Mouse (Mus musculus): ENCODE data around the gene Ppfia2. TPM values are rescaled to one million over a fixed set of nuclear protein-coding genes. Genes with fewer than 3 reads are reported as not detected.

Gene Ppfia2
- total and polyA plus RNA-seq, 3 experiments = 0.22 TPM; not detected in 2

DNA sequence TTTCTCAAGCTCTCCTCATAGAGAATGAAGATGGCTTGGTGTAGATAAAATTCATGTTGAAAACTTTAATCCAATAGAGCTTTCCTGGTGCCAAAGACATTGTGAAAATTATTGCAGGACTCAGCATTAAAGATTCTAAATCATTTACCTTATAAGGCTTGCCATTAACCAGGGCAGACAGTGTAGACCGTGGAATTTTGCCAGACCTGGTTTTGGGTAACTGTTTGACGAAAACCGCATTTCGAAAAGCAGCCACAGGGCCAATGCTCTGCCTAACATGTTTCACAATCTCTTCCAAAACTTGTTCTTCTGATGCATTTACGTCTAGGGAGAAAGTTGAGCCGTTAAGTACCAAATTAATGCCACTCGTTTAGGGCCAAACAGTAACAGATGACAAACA lies 466.9 kb downstream of the Ppfia2 start:
- ATAC-seq (ENCODE audit: extremely low read depth, insufficient number of reproducible peaks, low FRiP score, poor library complexity, severe bottlenecking) = no peak
- TF ChIP-seq GATA1 (IDR thresholded peaks at IDR 0.05; ENCODE audit: borderline replicate concordance, low read length) (no peak), TAL1 (conservative IDR thresholded peaks at IDR 0.05; ENCODE audit: low read depth, low read length) (no peak), GATA2 (IDR thresholded peaks at IDR 0.05; ENCODE audit: borderline replicate concordance, low read depth, low read length) (no peak), CTCF (IDR thresholded peaks at IDR 0.05; ENCODE audit: low read depth, low read length) (no peak), POLR2AphosphoS5 (IDR thresholded peaks at IDR 0.05; ENCODE audit: insufficient replicate concordance, low read depth, low read length) (no peak)
- no peaks in the 10 kb centered on the region for H3K4me1 ChIP-seq (ENCODE audit: insufficient read depth, low read depth, low read length)
- H3K4me3 ChIP-seq (ENCODE audit: low read depth, low read length) = no peak overlapping the region
- H3K36me3 ChIP-seq (replicated peaks) = no peaks in the 10 kb centered on the region
- H3K9me3 ChIP-seq (replicated peaks) = peaks cover 6% of the 10 kb centered on the region; the same call in 1 of the 2 replicates
- no peak for DNase-seq (ENCODE audit: low spot score)
- no peaks in the 10 kb centered on the region for H3K27me3 ChIP-seq (ENCODE audit: insufficient read depth, low read length)

DNA sequence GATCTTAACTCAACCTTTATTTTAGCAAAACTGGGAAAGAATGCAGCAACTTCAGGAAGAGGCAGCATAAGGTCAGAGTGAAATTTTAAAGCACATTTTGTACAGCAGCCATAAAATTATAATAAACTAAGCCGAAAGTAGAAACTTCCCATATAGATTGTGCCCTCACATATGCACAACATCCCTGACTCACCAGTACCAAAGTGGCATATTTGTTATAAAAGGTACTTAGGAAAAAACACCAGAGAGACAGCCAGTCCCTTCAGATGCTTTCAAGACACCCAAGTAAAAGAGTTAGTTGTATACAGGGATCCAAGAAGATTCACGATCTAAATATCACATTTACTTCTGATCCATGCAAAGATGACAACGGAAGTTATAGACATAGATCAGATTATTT lies 468.7 kb downstream of the Ppfia2 start:
- TF ChIP-seq TAL1 (conservative IDR thresholded peaks at IDR 0.05; ENCODE audit: low read depth, low read length) (no peak), CTCF (IDR thresholded peaks at IDR 0.05; ENCODE audit: low read depth, low read length) (no peak), GATA2 (IDR thresholded peaks at IDR 0.05; ENCODE audit: borderline replicate concordance, low read depth, low read length) (no peak), POLR2AphosphoS5 (IDR thresholded peaks at IDR 0.05; ENCODE audit: insufficient replicate concordance, low read depth, low read length) (no peak), GATA1 (IDR thresholded peaks at IDR 0.05; ENCODE audit: borderline replicate concordance, low read length) (no peak)
- Histone ChIP-seq H3K36me3 (replicated peaks) (no peaks in the 10 kb centered on the region), H3K9me3 (replicated peaks) (peaks cover 4% of the 10 kb centered on the region; the same call in 1 of the 2 replicates), H3K4me1 (ENCODE audit: insufficient read depth, low read depth, low read length) (no peaks in the 10 kb centered on the region), H3K27me3 (ENCODE audit: insufficient read depth, low read length) (no peaks in the 10 kb centered on the region), H3K4me3 (ENCODE audit: low read depth, low read length) (no peak overlapping the region)
- DNase-seq (ENCODE audit: low spot score) = no peak
- ATAC-seq (ENCODE audit: extremely low read depth, insufficient number of reproducible peaks, low FRiP score, poor library complexity, severe bottlenecking) = no peak

DNA sequence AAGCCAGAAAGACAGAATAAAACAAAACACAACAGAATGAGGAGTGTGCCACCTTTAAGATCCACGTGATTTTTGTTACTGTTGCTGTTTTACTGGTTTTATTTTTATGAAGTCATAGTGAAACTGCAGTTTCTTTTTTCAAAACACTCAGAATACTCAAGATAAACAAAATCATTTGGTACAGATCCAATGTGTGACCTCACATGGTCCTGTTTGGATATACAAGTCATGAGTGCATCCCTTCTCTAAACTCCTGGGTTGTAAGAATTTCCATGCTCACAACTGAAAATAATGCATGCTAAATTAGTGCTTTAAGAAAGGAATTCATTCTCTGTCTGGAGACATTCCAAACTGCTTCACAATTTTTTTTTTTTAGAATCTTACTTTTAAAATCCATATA lies 469.3 kb downstream of the Ppfia2 start:
- no peak overlapping the region for H3K4me3 ChIP-seq (ENCODE audit: low read depth, low read length)
- ATAC-seq (ENCODE audit: extremely low read depth, insufficient number of reproducible peaks, low FRiP score, poor library complexity, severe bottlenecking) (no peak), DNase-seq (ENCODE audit: low spot score) (no peak)
- H3K9me3 ChIP-seq (replicated peaks) = peaks cover 4% of the 10 kb centered on the region; the same call in 1 of the 2 replicates
- no peaks in the 10 kb centered on the region for H3K4me1 ChIP-seq (ENCODE audit: insufficient read depth, low read depth, low read length)
- no peaks in the 10 kb centered on the region for H3K27me3 ChIP-seq (ENCODE audit: insufficient read depth, low read length)
- H3K36me3 ChIP-seq (replicated peaks) = no peaks in the 10 kb centered on the region
- TF ChIP-seq CTCF (IDR thresholded peaks at IDR 0.05; ENCODE audit: low read depth, low read length) = no peak
- no peak for TF ChIP-seq GATA2 (IDR thresholded peaks at IDR 0.05; ENCODE audit: borderline replicate concordance, low read depth, low read length)
- TF ChIP-seq GATA1 (IDR thresholded peaks at IDR 0.05; ENCODE audit: borderline replicate concordance, low read length) = no peak
- no peak for TF ChIP-seq POLR2AphosphoS5 (IDR thresholded peaks at IDR 0.05; ENCODE audit: insufficient replicate concordance, low read depth, low read length)
- TF ChIP-seq TAL1 (conservative IDR thresholded peaks at IDR 0.05; ENCODE audit: low read depth, low read length) = no peak

DNA sequence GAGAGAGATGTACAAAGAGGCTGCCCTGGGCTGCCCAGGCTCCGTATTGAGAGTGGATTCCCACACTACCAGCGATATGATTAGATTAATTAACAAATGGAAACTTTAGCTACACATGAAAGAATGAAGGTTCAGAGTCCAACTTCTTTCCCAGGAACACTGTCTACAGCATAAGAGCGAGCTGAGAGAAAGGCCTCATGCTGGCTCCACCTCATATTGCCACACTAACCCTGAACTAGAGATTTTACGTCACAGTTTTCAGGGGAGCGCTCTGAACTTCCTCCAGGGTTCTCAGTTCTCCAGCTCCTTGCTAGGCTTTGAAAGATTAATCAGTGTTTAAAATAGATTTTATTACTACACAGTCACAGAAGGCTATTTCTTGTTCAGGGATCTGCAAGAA lies 471.2 kb downstream of the Ppfia2 start:
- no peak for TF ChIP-seq GATA1 (IDR thresholded peaks at IDR 0.05; ENCODE audit: borderline replicate concordance, low read length)
- TF ChIP-seq TAL1 (conservative IDR thresholded peaks at IDR 0.05; ENCODE audit: low read depth, low read length) = no peak
- TF ChIP-seq POLR2AphosphoS5 (IDR thresholded peaks at IDR 0.05; ENCODE audit: insufficient replicate concordance, low read depth, low read length) = no peak
- no peak for TF ChIP-seq CTCF (IDR thresholded peaks at IDR 0.05; ENCODE audit: low read depth, low read length)
- no peak for TF ChIP-seq GATA2 (IDR thresholded peaks at IDR 0.05; ENCODE audit: borderline replicate concordance, low read depth, low read length)
- ATAC-seq (ENCODE audit: extremely low read depth, insufficient number of reproducible peaks, low FRiP score, poor library complexity, severe bottlenecking) (no peak), DNase-seq (ENCODE audit: low spot score) (no peak)
- Histone ChIP-seq H3K4me3 (ENCODE audit: low read depth, low read length) (no peak overlapping the region), H3K27me3 (ENCODE audit: insufficient read depth, low read length) (no peaks in the 10 kb centered on the region), H3K36me3 (replicated peaks) (no peaks in the 10 kb centered on the region), H3K4me1 (ENCODE audit: insufficient read depth, low read depth, low read length) (no peaks in the 10 kb centered on the region), H3K9me3 (replicated peaks) (peaks cover 4% of the 10 kb centered on the region; the same call in 1 of the 2 replicates)

DNA sequence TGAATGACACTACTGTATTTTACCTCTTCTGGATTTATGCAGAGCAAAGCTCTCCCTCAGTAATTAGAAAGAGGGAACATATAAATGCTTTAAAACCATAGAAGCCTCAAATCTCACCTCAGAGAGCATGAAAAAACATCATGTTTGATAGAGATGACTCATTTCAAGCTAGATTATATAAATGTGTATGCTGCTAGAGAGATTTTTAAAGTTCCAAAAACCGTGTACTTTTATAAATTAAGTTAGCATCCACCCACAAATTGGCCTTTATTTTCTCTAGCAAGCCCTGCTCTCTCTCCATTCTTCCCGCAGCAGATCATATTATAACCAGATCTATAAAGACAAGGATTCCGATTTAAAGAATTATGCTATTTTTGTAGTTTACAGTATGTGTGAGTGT lies 488.9 kb downstream of the Ppfia2 start:
- Histone ChIP-seq H3K36me3 (replicated peaks) (no peaks in the 10 kb centered on the region), H3K4me3 (ENCODE audit: low read depth, low read length) (no peak overlapping the region), H3K4me1 (ENCODE audit: insufficient read depth, low read depth, low read length) (no peaks in the 10 kb centered on the region), H3K9me3 (replicated peaks) (peaks cover 13% of the 10 kb centered on the region), H3K27me3 (ENCODE audit: insufficient read depth, low read length) (no peaks in the 10 kb centered on the region)
- TF ChIP-seq POLR2AphosphoS5 (IDR thresholded peaks at IDR 0.05; ENCODE audit: insufficient replicate concordance, low read depth, low read length) (no peak), GATA1 (IDR thresholded peaks at IDR 0.05; ENCODE audit: borderline replicate concordance, low read length) (no peak)
- no peak for ATAC-seq (ENCODE audit: extremely low read depth, insufficient number of reproducible peaks, low FRiP score, poor library complexity, severe bottlenecking)
- DNase-seq (ENCODE audit: low spot score) = no peak

DNA sequence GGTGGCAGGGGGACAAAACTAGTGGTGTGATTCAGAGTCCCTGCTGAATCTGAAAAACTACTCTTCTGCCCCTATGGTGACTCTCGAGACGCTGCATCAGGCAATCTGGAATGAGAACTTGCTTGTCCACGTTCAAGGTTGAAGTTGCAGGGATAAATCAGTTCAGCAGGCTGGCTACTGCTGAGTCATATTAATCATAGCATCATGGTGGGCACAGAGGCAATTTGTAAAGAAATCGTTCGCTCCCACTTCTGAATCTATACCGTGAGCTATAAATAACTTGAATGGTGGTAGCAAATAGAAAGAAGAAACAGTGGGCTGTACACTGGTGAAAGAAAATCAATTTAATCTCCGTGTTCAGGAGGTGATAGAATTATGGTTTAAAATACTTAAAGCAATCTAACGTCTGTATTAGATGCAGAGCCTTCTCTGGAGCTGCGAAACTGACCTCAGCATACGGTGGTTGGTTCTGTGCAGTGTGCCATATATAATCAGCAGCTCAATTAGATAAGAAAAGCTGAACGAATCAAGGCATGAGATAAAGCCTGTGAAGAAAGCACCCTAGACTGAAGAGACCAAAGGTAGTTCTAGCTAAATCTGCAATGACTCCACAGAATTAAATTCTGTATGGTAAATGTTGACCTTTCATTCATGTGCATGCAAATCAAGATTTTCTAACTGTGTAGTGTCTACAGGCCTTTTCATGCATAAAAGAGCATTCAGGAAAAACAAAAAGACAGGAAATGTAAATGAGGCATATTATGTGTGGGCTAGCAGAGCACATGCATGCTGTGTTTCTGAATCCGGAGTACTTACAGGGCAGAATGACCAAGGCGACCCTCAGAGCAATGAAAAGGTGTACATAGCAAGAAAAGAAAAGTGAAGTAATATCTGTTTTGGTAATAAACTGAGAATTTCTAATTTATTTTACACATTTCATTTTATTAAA lies 505.3 kb downstream of the Ppfia2 start:
- DNase-seq (ENCODE audit: low spot score) = no peak
- H3K4me3 ChIP-seq (ENCODE audit: low read depth, low read length) = no peak overlapping the region
- no peaks in the 10 kb centered on the region for H3K4me1 ChIP-seq (ENCODE audit: insufficient read depth, low read depth, low read length)
- no peaks in the 10 kb centered on the region for H3K36me3 ChIP-seq (replicated peaks)
- H3K9me3 ChIP-seq (replicated peaks) = no peaks in the 10 kb centered on the region
- no peak for ATAC-seq (ENCODE audit: extremely low read depth, insufficient number of reproducible peaks, low FRiP score, poor library complexity, severe bottlenecking)
- H3K27me3 ChIP-seq (ENCODE audit: insufficient read depth, low read length) = no peaks in the 10 kb centered on the region
- TF ChIP-seq POLR2AphosphoS5 (IDR thresholded peaks at IDR 0.05; ENCODE audit: insufficient replicate concordance, low read depth, low read length) = no peak
- no peak for TF ChIP-seq GATA2 (IDR thresholded peaks at IDR 0.05; ENCODE audit: borderline replicate concordance, low read depth, low read length)
- no peak for TF ChIP-seq TAL1 (conservative IDR thresholded peaks at IDR 0.05; ENCODE audit: low read depth, low read length)
- no peak for TF ChIP-seq GATA1 (IDR thresholded peaks at IDR 0.05; ENCODE audit: borderline replicate concordance, low read length)
- TF ChIP-seq CTCF (IDR thresholded peaks at IDR 0.05; ENCODE audit: low read depth, low read length) = no peak
